Mouse (Mus musculus): ENCODE results near the gene Krtap9-5. TPM values are rescaled to one million over a fixed set of nuclear protein-coding genes. Genes with fewer than 3 reads are reported as not detected.

The Krtap9-5 gene
- polyA plus RNA-seq, 1 experiment from 2014 or later = not detected

DNA sequence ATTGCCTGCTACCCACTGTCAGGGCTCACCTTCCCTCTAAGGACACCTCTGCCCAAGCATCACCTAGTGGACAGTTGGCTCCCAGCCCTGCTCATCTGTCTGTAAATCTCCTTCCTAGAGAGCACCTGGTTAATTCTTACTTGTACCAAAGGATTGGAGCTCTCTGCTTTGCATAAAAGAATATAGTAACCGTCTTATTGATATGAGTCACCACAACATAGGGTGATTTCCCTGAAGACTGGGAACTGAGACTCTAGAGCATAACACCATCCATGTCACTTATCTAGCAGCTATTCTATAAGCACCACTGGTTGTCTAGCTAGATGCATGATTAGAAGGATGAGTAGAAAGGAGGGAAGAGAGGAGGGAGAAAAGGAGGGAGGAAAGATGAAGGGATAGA, 35.2 kb downstream of the Krtap9-5 start:
- Histone ChIP-seq H3K9ac (ENCODE audit: low read length) (no peak overlapping the region), H3K4me1 (replicated peaks; ENCODE audit: control insufficient read depth, insufficient read depth, low read length) (no peaks in the 10 kb centered on the region), H3K4me2 (ENCODE audit: low read depth, low read length, severe bottlenecking) (no peak overlapping the region), H3K9me3 (ENCODE audit: control insufficient read depth, low read length) (no peaks in the 10 kb centered on the region), H3K27ac (ENCODE audit: low read depth, low read length) (no peak overlapping the region), H3K36me3 (ENCODE audit: control insufficient read depth, insufficient read depth, low read length) (no peaks in the 10 kb centered on the region), H3K27me3 (ENCODE audit: control insufficient read depth, insufficient read depth, low read length) (no peaks in the 10 kb centered on the region), H3K4me3 (ENCODE audit: low read depth, low read length) (no peak overlapping the region)
- no peak for ATAC-seq (replicated peaks; ENCODE audit: low FRiP score)
- 84% methylated on average over 1 of the region's 1 CpGs for WGBS
- no peak for DNase-seq (ENCODE audit: low spot score)

DNA sequence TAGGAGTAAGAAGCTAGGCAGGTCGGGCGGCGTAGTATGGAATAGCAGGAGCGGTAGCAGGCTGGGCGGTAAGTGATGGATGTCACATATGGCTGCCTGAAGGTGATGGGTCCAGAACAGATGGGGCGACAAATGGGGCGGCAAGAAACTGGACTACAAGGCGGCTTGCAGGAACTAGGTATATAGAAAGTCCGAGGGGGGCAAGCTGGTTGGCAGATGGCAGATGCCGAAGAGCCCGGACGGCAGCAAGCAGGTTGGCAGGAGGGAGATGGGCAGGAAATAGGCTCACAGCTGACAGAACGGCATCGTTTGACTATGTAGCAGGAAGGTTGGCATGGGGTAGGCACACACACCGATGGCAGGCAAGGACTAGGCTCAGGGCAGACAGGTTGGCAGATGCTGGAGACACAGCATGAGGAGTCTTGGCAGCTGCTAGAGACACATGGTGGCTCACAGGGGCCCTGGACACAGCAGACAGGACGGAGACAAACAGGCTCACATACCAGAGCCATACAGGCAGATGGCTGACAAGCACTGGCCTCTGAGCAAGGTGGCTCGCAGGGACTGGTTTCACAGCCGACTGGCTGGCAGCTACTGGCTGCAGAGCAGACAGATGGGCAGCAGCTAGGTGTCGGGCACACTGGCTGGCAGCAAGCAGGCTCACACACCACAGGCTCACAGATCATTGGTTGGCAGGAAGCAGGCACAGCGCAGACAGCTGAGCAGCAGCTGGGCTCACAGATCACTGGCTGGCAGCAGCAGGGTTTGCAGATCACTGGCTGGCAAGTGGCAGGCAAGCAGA, 37.2 kb downstream of the Krtap9-5 start:
- Histone ChIP-seq H3K4me1 (replicated peaks; ENCODE audit: control insufficient read depth, insufficient read depth, low read length) (no peaks in the 10 kb centered on the region), H3K9ac (ENCODE audit: low read length) (no peak overlapping the region), H3K9me3 (ENCODE audit: control insufficient read depth, low read length) (no peaks in the 10 kb centered on the region), H3K4me3 (ENCODE audit: low read depth, low read length) (no peak overlapping the region), H3K27ac (ENCODE audit: low read depth, low read length) (no peak overlapping the region), H3K4me2 (ENCODE audit: low read depth, low read length, severe bottlenecking) (no peak overlapping the region), H3K27me3 (ENCODE audit: control insufficient read depth, insufficient read depth, low read length) (no peaks in the 10 kb centered on the region), H3K36me3 (ENCODE audit: control insufficient read depth, insufficient read depth, low read length) (no peaks in the 10 kb centered on the region)
- 87% methylated on average over 20 of the region's 20 CpGs for WGBS
- ATAC-seq (replicated peaks; ENCODE audit: low FRiP score) (no peak), DNase-seq (ENCODE audit: low spot score) (no peak)

DNA sequence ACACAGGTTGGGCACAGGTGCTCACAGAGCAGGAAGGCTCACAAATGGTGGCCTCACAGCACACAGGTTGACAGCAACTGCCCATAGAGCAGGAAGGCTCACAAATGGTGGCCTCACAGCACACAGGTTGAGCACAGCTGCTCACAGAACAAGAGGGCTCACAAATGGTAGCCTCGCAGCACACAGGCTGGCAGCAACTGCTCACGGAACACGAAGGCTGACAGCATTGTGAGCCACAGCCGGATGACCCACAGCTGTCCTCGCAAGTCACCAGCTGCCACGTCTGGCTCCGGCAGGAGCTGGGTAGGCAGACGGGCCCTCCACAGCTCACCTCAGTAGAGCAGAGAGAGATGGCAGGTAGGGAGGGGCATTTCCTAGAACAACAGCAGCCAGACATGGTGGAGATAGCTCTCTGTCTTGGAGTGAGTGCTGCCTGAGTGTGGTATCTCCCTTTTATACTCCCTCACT, 37.9 kb downstream of the Krtap9-5 start, which contains the start of gene Krtap16-1:
Krtap16-1 (minus strand) TSS at position 418 of the 468 bp plus-strand sequence.
- no peak within 1 kb of the TSS for H3K4me3 ChIP-seq (ENCODE audit: low read depth, low read length)
- WGBS = 87% methylated on average over 8 of the region's 8 CpGs
- H3K27ac ChIP-seq (ENCODE audit: low read depth, low read length) = no peak within 1 kb of the TSS
- H3K9ac ChIP-seq (ENCODE audit: low read length) = no peak within 1 kb of the TSS
- no peaks in the 10 kb centered on the region for H3K36me3 ChIP-seq (ENCODE audit: control insufficient read depth, insufficient read depth, low read length)
- DNase-seq (ENCODE audit: low spot score) (no peak), ATAC-seq (replicated peaks; ENCODE audit: low FRiP score) (no peak)
- no peaks in the 10 kb centered on the region for H3K9me3 ChIP-seq (ENCODE audit: control insufficient read depth, low read length)
- H3K4me2 ChIP-seq (ENCODE audit: low read depth, low read length, severe bottlenecking) = no peak within 1 kb of the TSS
- H3K4me1 ChIP-seq (replicated peaks; ENCODE audit: control insufficient read depth, insufficient read depth, low read length) = no peaks in the 10 kb centered on the region
- H3K27me3 ChIP-seq (ENCODE audit: control insufficient read depth, insufficient read depth, low read length) = no peaks in the 10 kb centered on the region

DNA sequence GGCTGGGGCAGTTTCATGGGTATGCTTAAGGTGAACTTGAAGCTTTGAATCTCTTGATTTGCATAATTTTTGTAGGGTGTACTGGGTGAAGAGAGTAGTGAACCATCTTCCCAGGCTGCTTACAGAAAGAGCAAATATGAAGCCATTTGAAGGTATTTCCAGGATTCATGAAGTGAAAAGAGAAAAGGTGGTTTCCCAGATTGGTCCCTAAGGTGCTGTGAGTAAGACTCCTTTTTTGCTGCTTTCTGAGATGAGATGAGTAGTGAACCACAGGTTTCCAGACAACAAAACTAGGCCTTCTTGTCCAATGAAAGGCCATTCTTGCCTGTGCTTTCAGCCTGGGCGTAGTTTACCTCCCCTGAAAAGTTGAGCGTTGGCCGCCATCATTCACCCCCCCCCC, 40.3 kb downstream of the Krtap9-5 start:
- Histone ChIP-seq H3K4me2 (ENCODE audit: low read depth, low read length, severe bottlenecking) (no peak overlapping the region), H3K27me3 (ENCODE audit: control insufficient read depth, insufficient read depth, low read length) (no peaks in the 10 kb centered on the region), H3K4me1 (replicated peaks; ENCODE audit: control insufficient read depth, insufficient read depth, low read length) (no peaks in the 10 kb centered on the region), H3K36me3 (ENCODE audit: control insufficient read depth, insufficient read depth, low read length) (no peaks in the 10 kb centered on the region), H3K4me3 (ENCODE audit: low read depth, low read length) (no peak overlapping the region), H3K27ac (ENCODE audit: low read depth, low read length) (no peak overlapping the region), H3K9ac (ENCODE audit: low read length) (no peak overlapping the region), H3K9me3 (ENCODE audit: control insufficient read depth, low read length) (no peaks in the 10 kb centered on the region)
- 93% methylated on average over 3 of the region's 3 CpGs for WGBS
- DNase-seq (ENCODE audit: low spot score) (no peak), ATAC-seq (replicated peaks; ENCODE audit: low FRiP score) (no peak)

- no peak for ATAC-seq (replicated peaks; ENCODE audit: low FRiP score)
- Histone ChIP-seq H3K36me3 (ENCODE audit: control insufficient read depth, insufficient read depth, low read length) (no peaks in the 10 kb centered on the region), H3K4me3 (ENCODE audit: low read depth, low read length) (no peak overlapping the region), H3K27me3 (ENCODE audit: control insufficient read depth, insufficient read depth, low read length) (no peaks in the 10 kb centered on the region), H3K4me1 (replicated peaks; ENCODE audit: control insufficient read depth, insufficient read depth, low read length) (no peaks in the 10 kb centered on the region), H3K4me2 (ENCODE audit: low read depth, low read length, severe bottlenecking) (no peak overlapping the region), H3K9ac (ENCODE audit: low read length) (no peak overlapping the region), H3K27ac (ENCODE audit: low read depth, low read length) (no peak overlapping the region), H3K9me3 (ENCODE audit: control insufficient read depth, low read length) (no peaks in the 10 kb centered on the region)
- 85% methylated on average over 6 of the region's 6 CpGs for WGBS
- no peak for DNase-seq (ENCODE audit: low spot score)
Measured at GRCm38 (mm10) chr11:99989881-99990405, 41.7 kb downstream of the Krtap9-5 start.

GRCm38 (mm10) chr11:99990571-99990970, 42.3 kb downstream of the Krtap9-5 start:
- Histone ChIP-seq H3K36me3 (ENCODE audit: control insufficient read depth, insufficient read depth, low read length) (no peaks in the 10 kb centered on the region), H3K9ac (ENCODE audit: low read length) (no peak overlapping the region), H3K9me3 (ENCODE audit: control insufficient read depth, low read length) (no peaks in the 10 kb centered on the region), H3K4me3 (ENCODE audit: low read depth, low read length) (no peak overlapping the region), H3K4me1 (replicated peaks; ENCODE audit: control insufficient read depth, insufficient read depth, low read length) (no peaks in the 10 kb centered on the region), H3K27me3 (ENCODE audit: control insufficient read depth, insufficient read depth, low read length) (no peaks in the 10 kb centered on the region), H3K4me2 (ENCODE audit: low read depth, low read length, severe bottlenecking) (no peak overlapping the region), H3K27ac (ENCODE audit: low read depth, low read length) (no peak overlapping the region)
- 74% methylated on average over 3 of the region's 3 CpGs for WGBS
- ATAC-seq (replicated peaks; ENCODE audit: low FRiP score) (no peak), DNase-seq (ENCODE audit: low spot score) (no peak)

DNA sequence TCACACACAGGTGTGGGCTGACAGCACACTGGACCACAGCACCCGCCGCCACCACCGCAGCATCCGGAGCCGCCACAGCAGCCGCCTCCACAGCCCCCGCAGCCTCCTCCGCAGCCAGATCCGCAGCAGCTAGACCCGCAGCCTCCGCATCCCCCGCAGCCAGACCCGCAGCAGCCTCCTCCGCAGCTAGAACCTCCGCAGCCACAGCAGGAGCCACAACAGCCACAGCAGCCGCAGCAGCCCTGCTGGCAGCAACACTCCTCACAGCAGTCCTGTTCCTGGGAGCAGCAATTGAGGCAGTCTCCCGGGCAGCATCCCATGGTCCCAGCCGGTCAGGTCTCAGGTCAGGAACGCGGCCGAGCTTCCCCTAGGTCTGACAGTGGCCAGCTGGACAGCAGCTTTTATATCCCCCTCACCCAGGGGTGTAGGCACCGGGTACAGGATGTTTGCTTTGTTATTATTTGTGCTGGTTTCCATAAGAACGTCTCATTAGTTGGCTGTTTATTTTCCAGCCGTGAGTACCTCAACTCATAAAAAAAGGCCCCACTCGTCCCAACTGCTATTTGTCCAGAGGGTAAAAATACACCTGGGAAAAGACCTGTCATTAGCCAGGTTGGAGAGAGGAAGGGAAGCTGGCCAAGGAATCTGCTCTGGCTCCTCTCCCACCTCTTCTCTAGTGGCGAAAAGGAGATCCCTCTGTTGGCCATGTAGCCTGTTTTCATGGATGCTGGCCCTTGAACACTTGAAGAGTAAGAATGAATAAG, 45.5 kb downstream of the Krtap9-5 start, which contains the start of gene Krtap17-1:
Krtap17-1 (minus strand) TSS at position 375 of the 764 bp plus-strand sequence.
- no peak for DNase-seq (ENCODE audit: low spot score)
- 30% methylated on average over 25 of the region's 26 CpGs for WGBS

DNA sequence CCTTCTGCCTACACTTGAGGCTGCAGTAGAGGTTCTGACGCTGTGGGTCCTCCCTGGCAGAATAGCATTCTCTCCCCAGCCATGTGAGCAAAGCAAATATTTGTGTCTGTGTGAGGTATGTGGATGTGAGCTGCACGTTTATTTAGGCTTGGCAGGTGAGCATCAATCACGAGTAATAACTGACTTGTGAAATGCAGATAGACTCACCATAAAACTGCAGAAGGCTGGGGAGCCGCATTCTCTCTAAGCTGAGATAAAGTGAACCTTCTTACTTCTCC, 46.0 kb downstream of the Krtap9-5 start:
- H3K4me1 ChIP-seq (replicated peaks; ENCODE audit: control insufficient read depth, insufficient read depth, low read length) = no peaks in the 10 kb centered on the region
- 80% methylated on average over 4 of the region's 4 CpGs for WGBS
- no peak overlapping the region for H3K4me3 ChIP-seq (ENCODE audit: low read depth, low read length)
- ATAC-seq (replicated peaks; ENCODE audit: low FRiP score) (no peak), DNase-seq (ENCODE audit: low spot score) (no peak)
- H3K4me2 ChIP-seq (ENCODE audit: low read depth, low read length, severe bottlenecking) = no peak overlapping the region
- no peaks in the 10 kb centered on the region for H3K27me3 ChIP-seq (ENCODE audit: control insufficient read depth, insufficient read depth, low read length)
- H3K27ac ChIP-seq (ENCODE audit: low read depth, low read length) = no peak overlapping the region
- H3K9ac ChIP-seq (ENCODE audit: low read length) = no peak overlapping the region
- H3K9me3 ChIP-seq (ENCODE audit: control insufficient read depth, low read length) = no peaks in the 10 kb centered on the region
- no peaks in the 10 kb centered on the region for H3K36me3 ChIP-seq (ENCODE audit: control insufficient read depth, insufficient read depth, low read length)

More for the DNA sequence above, 45.5 kb downstream of the Krtap9-5 start, which contains the start of gene Krtap17-1:
- H3K27ac ChIP-seq (ENCODE audit: low read depth, low read length) = no peak within 1 kb of the TSS
- no peaks in the 10 kb centered on the region for H3K9me3 ChIP-seq (ENCODE audit: control insufficient read depth, low read length)
- H3K9ac ChIP-seq (ENCODE audit: low read length) = no peak within 1 kb of the TSS; the same call in 1 of the 2 replicates
- ATAC-seq (replicated peaks; ENCODE audit: low FRiP score) = no peak
- H3K36me3 ChIP-seq (ENCODE audit: control insufficient read depth, insufficient read depth, low read length) = no peaks in the 10 kb centered on the region
- no peaks in the 10 kb centered on the region for H3K27me3 ChIP-seq (ENCODE audit: control insufficient read depth, insufficient read depth, low read length)
- peak within 1 kb of the TSS; percentile 21; the same call in 1 of the 2 replicates for H3K4me2 ChIP-seq (ENCODE audit: low read depth, low read length, severe bottlenecking)
- H3K4me3 ChIP-seq (ENCODE audit: low read depth, low read length) = peak within 1 kb of the TSS; percentile 10; the same call in 1 of the 2 replicates
- H3K4me1 ChIP-seq (replicated peaks; ENCODE audit: control insufficient read depth, insufficient read depth, low read length) = no peaks in the 10 kb centered on the region
